Mouse (Mus musculus): ENCODE results near the gene Dnah8. TPM values are rescaled to one million over a fixed set of nuclear protein-coding genes. Genes with fewer than 3 reads are reported as not detected.

Gene Dnah8
- polyA plus RNA-seq, 1 experiment from 2014 or later = 3.1 TPM

DNA sequence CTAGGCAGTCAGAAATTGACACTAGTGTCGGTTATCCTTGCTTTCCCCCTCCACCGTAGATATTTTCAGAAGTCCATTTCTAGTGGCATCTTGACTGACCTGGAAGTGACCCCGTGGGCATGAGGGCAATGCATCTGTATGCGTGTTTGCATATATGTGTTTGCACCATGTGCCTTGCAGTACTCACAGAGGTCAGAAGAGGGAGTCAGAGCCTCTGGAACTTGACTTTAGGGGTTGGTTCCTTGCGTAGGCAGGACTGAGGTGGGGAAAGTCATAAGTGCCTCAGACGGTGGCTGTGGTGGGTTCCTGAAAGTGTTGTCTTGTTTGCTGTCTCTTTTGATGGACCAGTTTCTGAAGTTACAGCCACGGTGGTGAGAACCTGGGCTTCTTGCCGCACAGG, 110.6 kb downstream of the Dnah8 start:
- Histone ChIP-seq H3K9me3 (replicated peaks) (0 out of 2 replicates have a peak, but pooled peaks cover 9% of the 10 kb centered on the region), H3K4me1 (no peaks in the 10 kb centered on the region), H3K36me3 (no peaks in the 10 kb centered on the region), H3K4me3 (no peak overlapping the region), H3K9ac (no peak overlapping the region), H3K27me3 (replicated peaks) (no peaks in the 10 kb centered on the region), H3K27ac (no peak overlapping the region), H3K4me2 (no peak overlapping the region)
- WGBS (ENCODE audit: insufficient replicate concordance) = 78% methylated on average over 8 of the region's 8 CpGs
- no peak for ATAC-seq

DNA sequence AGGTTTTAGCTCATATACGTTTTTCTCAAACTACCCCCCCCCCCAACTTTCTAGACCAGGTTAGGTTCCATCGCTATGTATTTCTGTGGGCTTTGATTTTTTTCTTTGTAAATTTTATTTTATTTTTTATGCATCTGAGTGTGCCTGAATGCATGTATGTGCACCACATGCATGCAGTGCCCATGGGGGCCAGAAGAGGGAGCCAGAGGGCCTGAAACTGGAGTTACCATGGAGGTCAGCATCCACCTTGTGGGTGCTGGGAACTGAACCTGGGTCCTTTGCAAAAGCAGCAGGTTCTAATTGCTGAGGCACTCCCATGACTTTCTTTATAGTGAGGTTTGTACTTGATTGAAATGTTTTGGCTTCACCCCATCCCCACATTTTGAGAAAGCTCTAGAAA, 111.3 kb downstream of the Dnah8 start:
- no peak overlapping the region for H3K9ac ChIP-seq
- no peaks in the 10 kb centered on the region for H3K4me1 ChIP-seq
- H3K27me3 ChIP-seq (replicated peaks) = no peaks in the 10 kb centered on the region
- no peak for ATAC-seq
- H3K4me3 ChIP-seq = no peak overlapping the region
- no peak overlapping the region for H3K27ac ChIP-seq
- H3K4me2 ChIP-seq = no peak overlapping the region
- WGBS (ENCODE audit: insufficient replicate concordance) = 76% methylated on average over 2 of the region's 2 CpGs
- no peaks in the 10 kb centered on the region for H3K36me3 ChIP-seq
- 0 out of 2 replicates have a peak, but pooled peaks cover 9% of the 10 kb centered on the region for H3K9me3 ChIP-seq (replicated peaks)

DNA sequence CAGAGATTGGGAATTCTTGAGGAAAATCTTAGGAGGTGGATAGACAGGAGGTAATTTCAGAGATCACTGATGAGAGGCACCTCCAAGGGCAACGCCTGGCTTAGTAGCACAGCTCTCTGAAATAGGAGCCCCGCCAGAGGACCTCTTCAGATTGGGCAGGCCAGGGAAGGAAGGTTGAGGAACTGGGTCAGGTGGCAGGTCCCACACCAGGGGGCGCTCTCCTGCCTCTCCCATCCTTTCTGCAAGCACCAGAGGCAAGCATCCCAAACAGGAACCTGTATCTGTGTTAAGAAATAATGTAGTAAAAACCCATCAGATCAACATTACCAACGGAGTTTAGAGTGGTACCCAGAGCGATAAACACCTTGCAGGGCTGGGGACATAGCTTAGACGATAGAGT, 113.6 kb downstream of the Dnah8 start:
- no peak for ATAC-seq
- H3K36me3 ChIP-seq = no peaks in the 10 kb centered on the region
- no peak overlapping the region for H3K4me3 ChIP-seq
- 40% methylated on average over 6 of the region's 6 CpGs for WGBS (ENCODE audit: insufficient replicate concordance)
- 0 out of 2 replicates have a peak, but pooled peaks cover 9% of the 10 kb centered on the region for H3K9me3 ChIP-seq (replicated peaks)
- no peak overlapping the region for H3K4me2 ChIP-seq
- no peak overlapping the region for H3K27ac ChIP-seq
- H3K4me1 ChIP-seq = no peaks in the 10 kb centered on the region
- H3K9ac ChIP-seq = no peak overlapping the region
- H3K27me3 ChIP-seq (replicated peaks) = no peaks in the 10 kb centered on the region

DNA sequence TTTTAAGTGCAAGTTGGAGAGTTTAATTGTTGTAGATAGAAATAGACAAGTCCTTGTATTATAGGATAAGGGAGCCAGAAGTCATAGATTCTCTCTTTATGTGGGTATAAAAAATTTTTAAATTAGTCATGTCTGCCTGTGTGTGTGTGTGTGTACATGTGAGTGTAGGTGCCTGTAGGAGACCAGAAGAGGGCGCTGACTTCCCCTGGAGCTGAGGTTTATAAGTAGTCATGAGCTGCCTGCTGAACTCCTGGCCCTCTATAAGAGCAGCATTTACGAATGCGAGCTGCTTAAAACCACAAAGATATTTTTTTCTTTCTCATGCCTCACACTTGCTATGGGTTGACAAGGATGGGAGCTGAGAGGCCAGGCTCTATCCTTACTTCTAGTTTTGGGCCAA, 115.6 kb downstream of the Dnah8 start:
- no peak overlapping the region for H3K9ac ChIP-seq
- no peak overlapping the region for H3K4me2 ChIP-seq
- H3K4me3 ChIP-seq = no peak overlapping the region
- H3K27me3 ChIP-seq (replicated peaks) = no peaks in the 10 kb centered on the region
- H3K4me1 ChIP-seq = no peaks in the 10 kb centered on the region
- WGBS (ENCODE audit: insufficient replicate concordance) = 84% methylated on average over 3 of the region's 3 CpGs
- no peak for ATAC-seq
- H3K27ac ChIP-seq = no peak overlapping the region
- H3K9me3 ChIP-seq (replicated peaks) = 0 out of 2 replicates have a peak, but pooled peaks cover 9% of the 10 kb centered on the region
- no peaks in the 10 kb centered on the region for H3K36me3 ChIP-seq

DNA sequence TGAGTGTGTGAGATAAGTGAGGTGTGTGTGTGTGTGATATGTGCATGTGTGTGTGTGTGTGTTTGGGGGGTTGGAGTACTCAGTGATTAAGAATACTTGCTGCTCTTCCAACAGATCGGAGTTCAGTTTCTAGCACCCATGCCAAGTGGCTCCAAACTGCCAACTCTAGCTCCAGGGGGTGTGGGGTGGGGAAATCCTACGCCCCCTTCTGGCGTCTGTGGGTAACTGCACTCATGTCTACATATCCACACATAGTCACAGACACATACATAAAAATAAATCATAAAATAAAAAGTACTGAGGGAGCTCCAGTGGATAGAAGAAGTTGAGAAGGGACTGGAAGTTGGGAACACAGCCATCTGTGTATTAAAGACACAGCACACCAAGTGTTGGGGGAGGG, 119.8 kb downstream of the Dnah8 start:
- no peak for ATAC-seq
- no peak overlapping the region for H3K27ac ChIP-seq
- WGBS (ENCODE audit: insufficient replicate concordance) = 61% methylated on average over 3 of the region's 3 CpGs
- H3K4me3 ChIP-seq = no peak overlapping the region
- no peaks in the 10 kb centered on the region for H3K9me3 ChIP-seq (replicated peaks)
- no peaks in the 10 kb centered on the region for H3K4me1 ChIP-seq
- H3K9ac ChIP-seq = no peak overlapping the region
- no peaks in the 10 kb centered on the region for H3K36me3 ChIP-seq
- no peak overlapping the region for H3K4me2 ChIP-seq
- H3K27me3 ChIP-seq (replicated peaks) = no peaks in the 10 kb centered on the region

DNA sequence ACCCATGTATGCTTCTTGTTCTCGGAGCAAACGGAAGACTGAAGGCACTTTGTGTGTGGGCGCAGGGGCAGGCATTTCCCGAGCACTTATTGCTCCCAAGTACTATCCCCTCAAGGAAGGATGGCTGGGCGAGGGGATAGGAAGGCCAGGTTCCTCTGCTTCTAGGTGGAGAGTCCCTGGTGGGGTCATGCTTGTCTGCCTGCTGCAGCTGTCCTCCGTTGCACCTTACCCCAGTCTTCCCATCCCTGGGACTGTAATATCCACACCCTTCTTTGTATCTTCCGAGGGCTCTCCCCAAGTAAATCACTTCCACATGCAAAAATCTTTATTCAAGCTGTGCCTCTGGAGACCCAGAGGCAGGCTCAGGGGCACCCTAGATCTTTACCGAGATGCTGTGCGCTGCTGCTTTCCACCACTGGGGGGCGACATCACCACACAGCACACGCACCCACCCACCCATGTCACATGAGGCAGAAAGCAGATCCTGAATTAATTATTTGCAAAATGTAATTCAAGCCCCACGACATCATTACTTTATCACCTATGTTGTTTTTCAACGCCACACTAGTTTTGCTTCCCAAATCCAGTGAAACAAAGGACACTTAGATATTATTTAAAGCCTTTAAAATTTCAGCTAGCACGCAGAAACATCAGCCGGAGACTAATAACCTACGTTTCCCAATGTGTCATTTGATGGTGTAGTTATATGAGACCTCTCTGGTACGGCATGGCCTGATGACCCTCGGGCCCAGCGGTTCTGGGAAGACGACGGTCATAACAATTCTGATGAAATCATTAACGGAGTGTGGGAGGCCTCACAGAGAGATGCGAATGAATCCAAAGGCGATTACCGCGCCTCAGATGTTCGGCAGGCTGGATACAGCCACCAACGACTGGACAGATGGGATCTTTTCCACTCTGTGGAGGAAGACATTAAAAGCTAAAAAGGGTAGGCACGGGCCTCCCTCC, 122.2 kb downstream of the Dnah8 start:
- Histone ChIP-seq H3K36me3 (no peaks in the 10 kb centered on the region), H3K4me3 (no peak overlapping the region), H3K4me1 (no peaks in the 10 kb centered on the region), H3K27me3 (replicated peaks) (no peaks in the 10 kb centered on the region), H3K9me3 (replicated peaks) (no peaks in the 10 kb centered on the region), H3K9ac (no peak overlapping the region), H3K27ac (no peak overlapping the region), H3K4me2 (no peak overlapping the region)
- no peak for ATAC-seq
- 60% methylated on average over 29 of the region's 29 CpGs for WGBS (ENCODE audit: insufficient replicate concordance)

DNA sequence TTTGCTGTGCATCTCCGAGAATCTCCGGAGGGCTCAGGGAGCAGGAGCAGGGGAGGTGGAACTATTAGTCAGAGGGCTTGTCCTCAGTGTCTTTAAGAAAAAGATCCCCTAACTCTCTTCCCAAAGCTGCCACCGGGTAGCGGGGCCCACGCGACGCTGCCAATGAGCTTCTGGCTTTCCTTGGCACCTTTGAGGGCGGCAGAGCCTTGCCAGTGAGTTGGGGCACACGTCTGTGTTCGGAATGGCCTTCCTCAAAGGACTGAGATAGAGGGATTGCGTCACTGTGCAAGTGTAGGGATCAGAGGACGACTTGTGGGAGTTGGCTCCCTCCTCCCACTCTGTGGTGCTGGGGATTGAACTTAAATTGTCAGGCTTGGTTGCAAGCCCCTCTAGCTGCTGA, 125.2 kb downstream of the Dnah8 start:
- no peaks in the 10 kb centered on the region for H3K4me1 ChIP-seq
- 72% methylated on average over 12 of the region's 12 CpGs for WGBS (ENCODE audit: insufficient replicate concordance)

DNA sequence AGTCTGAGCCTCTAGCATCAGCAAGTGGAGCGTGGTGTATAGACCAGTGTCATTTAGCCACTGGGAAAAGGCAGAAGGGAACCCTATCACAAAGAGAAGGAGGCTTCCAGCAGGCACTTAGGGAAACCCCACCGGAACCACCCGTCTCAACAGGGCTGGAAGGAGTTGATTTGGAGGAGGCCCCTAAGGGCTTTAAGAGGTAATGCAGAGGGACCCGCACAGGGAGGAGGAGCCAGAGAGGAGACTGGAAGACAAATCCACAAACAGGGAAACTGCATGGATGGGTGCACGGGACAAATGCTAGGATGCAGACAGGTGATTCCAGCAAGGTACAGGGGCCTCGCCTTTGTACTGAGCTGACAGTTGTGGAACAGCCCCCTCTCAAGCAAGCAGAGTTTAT, 126.1 kb downstream of the Dnah8 start:
- H3K9me3 ChIP-seq (replicated peaks) = no peaks in the 10 kb centered on the region
- no peak overlapping the region for H3K9ac ChIP-seq
- no peaks in the 10 kb centered on the region for H3K4me1 ChIP-seq
- H3K36me3 ChIP-seq = no peaks in the 10 kb centered on the region
- WGBS (ENCODE audit: insufficient replicate concordance) = 43% methylated on average over 6 of the region's 6 CpGs
- H3K27me3 ChIP-seq (replicated peaks) = no peaks in the 10 kb centered on the region
- no peak overlapping the region for H3K27ac ChIP-seq
- no peak overlapping the region for H3K4me3 ChIP-seq
- ATAC-seq = no peak
- H3K4me2 ChIP-seq = no peak overlapping the region

More for the DNA sequence above, 125.2 kb downstream of the Dnah8 start:
- Histone ChIP-seq H3K27ac (no peak overlapping the region), H3K9ac (no peak overlapping the region), H3K4me2 (no peak overlapping the region), H3K9me3 (replicated peaks) (no peaks in the 10 kb centered on the region), H3K4me3 (no peak overlapping the region), H3K27me3 (replicated peaks) (no peaks in the 10 kb centered on the region), H3K36me3 (no peaks in the 10 kb centered on the region)
- ATAC-seq = no peak

DNA sequence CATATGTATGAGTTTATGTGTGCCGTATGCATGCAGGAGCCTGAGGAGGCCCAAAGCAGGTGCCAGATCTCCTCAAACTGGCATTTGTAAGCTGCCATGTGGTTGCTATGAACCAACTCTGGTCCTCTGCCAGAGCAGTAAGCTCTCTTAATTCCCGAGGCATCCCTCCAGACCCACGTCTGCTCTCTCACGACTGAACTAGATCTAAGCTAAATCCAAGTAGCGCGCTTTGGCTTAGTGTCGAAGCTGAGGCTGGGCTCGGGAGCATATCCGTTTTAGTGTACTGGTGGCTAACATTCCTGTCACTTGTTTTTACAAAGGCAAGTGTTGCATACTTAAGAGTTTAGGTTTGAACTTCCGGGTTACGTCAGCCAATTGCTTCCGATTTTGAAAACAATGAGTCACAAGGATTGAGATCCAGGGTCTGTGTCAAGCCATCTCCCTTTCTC, 128.2 kb downstream of the Dnah8 start:
- Histone ChIP-seq H3K4me3 (no peak overlapping the region), H3K9ac (no peak overlapping the region), H3K27me3 (replicated peaks) (no peaks in the 10 kb centered on the region), H3K36me3 (0 out of 2 replicates have a peak, but pooled peaks cover 9% of the 10 kb centered on the region), H3K27ac (no peak overlapping the region), H3K4me2 (no peak overlapping the region), H3K9me3 (replicated peaks) (0 out of 2 replicates have a peak, but pooled peaks cover 2% of the 10 kb centered on the region), H3K4me1 (no peaks in the 10 kb centered on the region)
- WGBS (ENCODE audit: insufficient replicate concordance) = 74% methylated on average over 12 of the region's 12 CpGs
- ATAC-seq = no peak

DNA sequence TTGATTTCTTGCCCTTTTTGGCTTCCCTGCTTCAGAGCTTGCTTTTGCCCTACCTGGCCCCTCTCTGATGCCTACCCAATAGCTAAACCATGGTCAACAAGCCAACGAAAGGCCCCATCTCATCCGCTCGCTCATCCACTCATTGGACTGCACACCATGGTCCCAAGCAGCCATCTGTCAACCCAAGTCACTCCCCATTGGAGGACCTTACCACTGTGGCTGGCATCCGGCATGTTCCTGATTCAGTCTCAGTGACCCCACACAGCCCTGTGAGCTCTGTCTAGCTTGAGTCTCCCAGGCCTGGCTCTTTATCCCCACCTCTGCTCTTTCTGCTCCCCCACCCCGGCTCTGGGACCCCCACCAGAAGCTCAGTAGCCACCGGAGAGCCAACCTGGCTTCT, 129.0 kb downstream of the Dnah8 start:
- Histone ChIP-seq H3K27me3 (replicated peaks) (no peaks in the 10 kb centered on the region), H3K9me3 (replicated peaks) (0 out of 2 replicates have a peak, but pooled peaks cover 2% of the 10 kb centered on the region), H3K4me1 (no peaks in the 10 kb centered on the region), H3K9ac (no peak overlapping the region), H3K4me3 (no peak overlapping the region), H3K27ac (no peak overlapping the region), H3K4me2 (no peak overlapping the region), H3K36me3 (0 out of 2 replicates have a peak, but pooled peaks cover 9% of the 10 kb centered on the region)
- 81% methylated on average over 6 of the region's 6 CpGs for WGBS (ENCODE audit: insufficient replicate concordance)
- ATAC-seq = no peak

DNA sequence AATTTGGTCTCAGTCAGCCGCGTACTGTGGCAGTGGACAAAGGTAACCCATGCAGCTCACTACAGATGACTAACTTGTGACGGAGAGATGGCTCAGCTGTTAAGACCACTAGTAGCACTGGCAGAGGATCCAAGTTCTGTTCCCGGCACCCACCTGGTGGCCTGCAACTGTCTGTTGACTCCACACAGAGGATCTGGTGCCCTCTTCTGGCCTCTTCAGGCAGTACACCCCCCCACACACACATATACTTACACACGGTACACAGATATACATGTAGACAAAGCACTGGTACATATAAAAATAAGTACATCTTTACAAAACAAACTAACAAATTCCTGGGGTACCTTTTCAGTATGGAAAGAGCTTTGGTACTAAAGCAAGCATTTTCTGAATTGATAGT, 132.6 kb downstream of the Dnah8 start:
- 0 out of 2 replicates have a peak, but pooled peaks cover 9% of the 10 kb centered on the region for H3K36me3 ChIP-seq
- no peak overlapping the region for H3K9ac ChIP-seq
- H3K4me2 ChIP-seq = no peak overlapping the region
- WGBS (ENCODE audit: insufficient replicate concordance) = 82% methylated on average over 5 of the region's 5 CpGs
- H3K9me3 ChIP-seq (replicated peaks) = 0 out of 2 replicates have a peak, but pooled peaks cover 6% of the 10 kb centered on the region
- H3K27ac ChIP-seq = no peak overlapping the region
- ATAC-seq = no peak
- H3K27me3 ChIP-seq (replicated peaks) = no peaks in the 10 kb centered on the region
- no peaks in the 10 kb centered on the region for H3K4me1 ChIP-seq
- H3K4me3 ChIP-seq = no peak overlapping the region

DNA sequence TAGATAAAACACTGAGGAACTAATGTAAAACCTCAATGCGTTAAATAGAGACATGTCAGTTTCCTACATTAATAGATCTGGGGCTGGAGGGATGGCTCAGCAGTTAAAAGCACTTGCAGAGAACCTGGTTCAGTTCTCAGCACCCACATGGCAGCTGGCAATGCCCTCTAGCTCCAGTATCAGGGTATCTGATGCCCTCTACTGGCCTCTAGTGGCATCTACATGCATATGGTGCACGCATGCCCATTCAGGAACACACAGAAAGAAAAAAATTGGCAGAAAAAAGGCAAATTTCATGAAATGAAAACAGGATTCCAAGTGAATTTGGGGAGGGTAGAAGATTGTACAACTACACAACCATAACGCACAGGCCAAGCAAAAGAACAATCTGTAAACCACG, 136.2 kb downstream of the Dnah8 start:
- Histone ChIP-seq H3K4me3 (no peak overlapping the region), H3K9me3 (replicated peaks) (0 out of 2 replicates have a peak, but pooled peaks cover 6% of the 10 kb centered on the region), H3K27ac (no peak overlapping the region), H3K36me3 (0 out of 2 replicates have a peak, but pooled peaks cover 9% of the 10 kb centered on the region), H3K27me3 (replicated peaks) (no peaks in the 10 kb centered on the region), H3K9ac (no peak overlapping the region), H3K4me1 (no peaks in the 10 kb centered on the region), H3K4me2 (no peak overlapping the region)
- ATAC-seq = no peak
- 75% methylated on average over 4 of the region's 4 CpGs for WGBS (ENCODE audit: insufficient replicate concordance)
